Mouse (Mus musculus): ENCODE measurements around the gene Entpd7. TPM values are rescaled to one million over a fixed set of nuclear protein-coding genes. Genes with fewer than 3 reads are reported as not detected.
A peak's percentile ranks its signal among the peaks of the same experiment; 100 is the strongest.

The Entpd7 gene
- polyA plus RNA-seq, 1 experiment from 2014 or later, result 8.0 TPM

DNA sequence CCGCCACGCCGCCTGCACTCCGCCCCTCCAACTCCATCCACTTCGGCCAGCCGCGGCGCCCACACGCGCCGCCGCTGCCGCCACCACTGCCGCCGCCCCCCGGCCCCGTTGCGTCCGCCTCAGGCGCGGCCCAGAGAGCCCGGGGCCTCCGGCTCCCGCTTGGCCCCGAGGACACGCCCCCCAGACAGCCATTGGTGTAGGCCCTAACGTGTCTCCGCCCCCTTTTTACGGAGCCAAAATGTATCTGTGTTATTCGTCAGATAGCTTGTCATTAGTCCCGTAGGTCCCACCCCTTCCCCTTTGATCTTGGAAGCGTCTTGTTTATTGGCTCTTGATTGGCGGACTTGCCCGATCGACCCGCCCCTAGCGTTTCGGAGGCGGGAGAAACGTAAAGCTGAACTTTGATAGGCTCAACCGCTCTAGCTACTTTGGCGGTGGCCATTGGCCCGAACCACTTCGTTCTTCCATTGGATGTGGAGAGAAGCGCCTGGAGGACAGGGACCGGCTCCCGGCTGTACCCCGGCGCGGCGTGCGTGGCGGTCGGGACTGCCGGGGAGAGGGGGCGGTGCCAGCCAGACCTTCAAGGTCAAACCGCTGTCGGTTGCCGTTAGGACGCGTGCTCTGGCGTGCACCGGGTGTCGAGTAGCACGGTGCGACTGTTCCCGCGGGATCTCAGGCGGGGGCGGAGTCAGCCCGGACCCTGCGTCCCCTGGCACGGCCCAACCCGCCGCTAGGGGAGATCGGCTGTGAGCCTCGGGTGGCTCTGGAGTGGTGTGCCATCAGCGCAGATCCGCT, 14.5 kb upstream of the Entpd7 start, which contains the start of gene Slc25a28:
Gene Slc25a28, minus strand, starts transcription at position 152 of the 795 bp plus-strand sequence.
- Histone ChIP-seq H3K4me2 (peak within 1 kb of the TSS; percentile 87), H3K9me3 (replicated peaks) (no peaks in the 10 kb centered on the region), H3K9ac (peak within 1 kb of the TSS; percentile 85), H3K4me3 (peak within 1 kb of the TSS; percentile 96), H3K4me1 (replicated peaks) (peaks cover 21% of the 10 kb centered on the region), H3K27me3 (replicated peaks) (peaks cover 4% of the 10 kb centered on the region; the same call in 1 of the 2 replicates), H3K27ac (ENCODE audit: poor library complexity, severe bottlenecking) (peak within 1 kb of the TSS; percentile 94), H3K36me3 (no peaks in the 10 kb centered on the region)
- peak; percentile 97 for ATAC-seq (ENCODE audit: insufficient number of reproducible peaks, low FRiP score)
- WGBS, result under 1% methylated on average over 78 of the region's 79 CpGs

DNA sequence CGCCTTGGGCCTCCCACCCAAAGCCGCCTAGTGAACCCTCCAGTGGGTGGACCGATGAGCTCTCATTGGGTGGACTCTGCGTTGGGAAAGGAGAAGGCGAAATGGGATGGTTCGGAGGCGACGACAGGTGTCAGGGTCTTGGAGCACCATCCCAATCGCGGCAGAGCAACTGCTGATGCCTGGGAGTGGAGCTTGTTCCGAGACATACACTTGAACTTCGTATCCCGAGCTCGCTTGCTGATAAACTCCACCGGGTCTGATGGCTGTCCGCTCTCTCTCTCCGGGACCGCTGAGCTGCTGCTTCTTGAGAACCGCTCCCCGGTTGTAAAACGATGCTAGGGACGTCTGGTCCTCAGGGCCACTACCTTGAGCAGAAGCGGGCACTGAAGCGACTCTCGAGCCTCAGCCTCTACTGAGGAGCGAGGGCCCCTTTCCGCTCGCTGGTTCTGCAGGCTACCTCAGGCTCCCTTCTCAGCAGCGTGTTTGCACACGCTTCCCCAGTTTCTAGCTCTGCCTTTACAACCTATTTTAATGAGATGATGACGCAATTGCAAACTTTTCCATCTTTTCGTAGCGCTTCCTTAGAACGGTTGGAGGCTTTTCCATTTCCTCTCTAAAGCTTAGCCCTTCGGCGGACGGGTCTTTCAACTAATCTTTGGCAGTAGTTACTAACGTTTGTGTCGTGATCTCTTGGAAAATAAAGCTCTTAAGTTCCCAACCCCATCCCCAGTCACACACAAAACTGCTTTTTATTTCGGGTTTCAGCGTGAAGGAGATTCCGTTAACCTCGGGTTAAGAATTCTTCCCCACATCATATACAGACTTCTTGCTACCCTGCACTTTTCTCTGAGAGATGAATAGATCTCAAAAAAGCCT, 13.7 kb upstream of the Entpd7 start:
- Histone ChIP-seq H3K36me3 (no peaks in the 10 kb centered on the region), H3K9ac (peak overlapping the region; percentile 72), H3K4me1 (replicated peaks) (peaks cover 21% of the 10 kb centered on the region), H3K27ac (ENCODE audit: poor library complexity, severe bottlenecking) (peak overlapping the region; percentile 94), H3K4me3 (peak overlapping the region; percentile 63), H3K9me3 (replicated peaks) (no peaks in the 10 kb centered on the region), H3K4me2 (peak overlapping the region; percentile 87), H3K27me3 (replicated peaks) (peaks cover 5% of the 10 kb centered on the region; the same call in 1 of the 2 replicates)
- no peak for ATAC-seq (ENCODE audit: insufficient number of reproducible peaks, low FRiP score)
- 2% methylated on average over 43 of the region's 43 CpGs for WGBS

DNA sequence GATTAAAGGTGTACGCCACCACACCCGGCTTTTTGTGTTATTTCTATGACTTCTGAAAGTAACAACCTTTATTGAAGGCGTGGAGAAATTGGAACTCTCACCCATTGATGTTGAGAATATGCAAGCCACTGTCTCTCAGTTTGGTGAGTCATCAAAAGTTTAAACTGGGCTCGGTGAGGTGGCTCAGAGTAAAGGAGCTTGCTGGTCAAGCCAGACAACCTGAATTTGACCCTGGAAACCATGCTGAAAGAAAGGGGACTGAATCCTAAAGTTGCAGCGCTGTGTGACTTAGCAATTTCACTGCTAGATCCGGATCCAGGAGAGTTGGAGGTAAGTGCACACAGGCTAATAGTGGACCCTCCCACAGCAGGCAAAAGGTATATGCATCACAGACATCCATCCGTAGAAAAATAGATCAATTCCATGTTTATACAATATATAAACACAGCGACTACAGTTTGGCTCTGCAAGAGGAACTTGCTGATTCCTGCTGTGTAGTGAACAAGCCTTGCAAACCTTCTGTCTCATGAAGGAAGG, 10.9 kb upstream of the Entpd7 start:
- H3K4me3 ChIP-seq, result no peak overlapping the region
- H3K27me3 ChIP-seq (replicated peaks), result peaks cover 15% of the 10 kb centered on the region; the same call in 1 of the 2 replicates
- H3K9ac ChIP-seq, result no peak overlapping the region
- H3K27ac ChIP-seq (ENCODE audit: poor library complexity, severe bottlenecking), result no peak overlapping the region
- 77% methylated on average over 8 of the region's 8 CpGs for WGBS
- no peaks in the 10 kb centered on the region for H3K9me3 ChIP-seq (replicated peaks)
- no peaks in the 10 kb centered on the region for H3K36me3 ChIP-seq
- no peak overlapping the region for H3K4me2 ChIP-seq
- ATAC-seq (ENCODE audit: insufficient number of reproducible peaks, low FRiP score), result no peak
- H3K4me1 ChIP-seq (replicated peaks), result peaks cover 8% of the 10 kb centered on the region; the same call in 1 of the 2 replicates

DNA sequence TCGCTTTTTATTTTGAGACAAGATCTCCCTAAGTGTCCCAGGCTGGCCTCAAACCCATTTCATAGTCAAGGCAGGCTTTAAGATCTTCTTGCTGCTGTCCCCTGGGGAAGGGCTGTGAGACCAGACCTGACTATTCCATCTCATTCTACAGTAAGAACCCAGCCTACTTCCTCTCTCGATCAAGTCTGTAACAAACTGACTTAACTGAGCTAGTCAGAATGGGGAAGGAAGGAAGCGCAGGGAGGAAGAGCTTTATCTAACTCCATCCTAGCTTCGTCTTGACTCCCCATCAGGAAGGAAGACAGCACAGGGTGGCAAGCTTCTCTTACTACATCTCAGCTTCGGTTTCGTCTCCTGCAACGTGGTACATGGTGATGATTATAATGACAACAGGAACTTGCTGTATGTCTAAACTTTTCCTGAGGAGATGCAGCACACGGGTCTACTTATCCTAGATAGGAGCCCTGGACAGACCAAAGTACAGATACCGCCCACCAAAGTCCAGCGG, 9.9 kb upstream of the Entpd7 start:
- Histone ChIP-seq H3K4me3 (no peak overlapping the region), H3K36me3 (no peaks in the 10 kb centered on the region), H3K4me2 (no peak overlapping the region), H3K9ac (no peak overlapping the region), H3K4me1 (replicated peaks) (peaks cover 8% of the 10 kb centered on the region; the same call in 1 of the 2 replicates), H3K27me3 (replicated peaks) (peaks cover 21% of the 10 kb centered on the region; the same call in 1 of the 2 replicates), H3K9me3 (replicated peaks) (no peaks in the 10 kb centered on the region), H3K27ac (ENCODE audit: poor library complexity, severe bottlenecking) (no peak overlapping the region)
- 61% methylated on average over 10 of the region's 10 CpGs for WGBS
- ATAC-seq (ENCODE audit: insufficient number of reproducible peaks, low FRiP score), result no peak

DNA sequence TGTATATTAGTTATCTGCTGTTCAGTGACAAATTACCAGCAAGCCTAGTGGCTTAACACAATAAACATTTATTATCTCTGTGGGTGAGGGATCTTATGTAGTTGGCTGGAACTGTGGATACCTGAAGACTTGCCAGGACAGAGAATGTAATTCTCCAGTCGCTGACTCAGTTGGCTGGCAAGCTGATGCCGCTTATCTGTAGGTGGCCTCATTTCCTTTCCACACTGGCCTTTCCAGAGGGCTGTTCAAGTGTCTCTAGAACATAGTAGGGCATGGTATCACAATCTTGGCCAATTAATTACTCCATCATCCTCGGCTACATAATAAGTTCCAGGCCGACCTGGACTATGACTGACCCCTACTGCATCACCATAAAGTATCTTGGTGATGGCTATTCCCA, 7.9 kb upstream of the Entpd7 start:
- H3K4me2 ChIP-seq, result no peak overlapping the region
- H3K36me3 ChIP-seq, result no peaks in the 10 kb centered on the region
- no peak overlapping the region for H3K4me3 ChIP-seq
- ATAC-seq (ENCODE audit: insufficient number of reproducible peaks, low FRiP score), result no peak
- no peak overlapping the region for H3K9ac ChIP-seq
- peaks cover 21% of the 10 kb centered on the region; the same call in 1 of the 2 replicates for H3K27me3 ChIP-seq (replicated peaks)
- peaks cover 3% of the 10 kb centered on the region; the same call in 1 of the 2 replicates for H3K4me1 ChIP-seq (replicated peaks)
- H3K27ac ChIP-seq (ENCODE audit: poor library complexity, severe bottlenecking), result no peak overlapping the region
- WGBS, result 74% methylated on average over 4 of the region's 4 CpGs
- no peaks in the 10 kb centered on the region for H3K9me3 ChIP-seq (replicated peaks)

DNA sequence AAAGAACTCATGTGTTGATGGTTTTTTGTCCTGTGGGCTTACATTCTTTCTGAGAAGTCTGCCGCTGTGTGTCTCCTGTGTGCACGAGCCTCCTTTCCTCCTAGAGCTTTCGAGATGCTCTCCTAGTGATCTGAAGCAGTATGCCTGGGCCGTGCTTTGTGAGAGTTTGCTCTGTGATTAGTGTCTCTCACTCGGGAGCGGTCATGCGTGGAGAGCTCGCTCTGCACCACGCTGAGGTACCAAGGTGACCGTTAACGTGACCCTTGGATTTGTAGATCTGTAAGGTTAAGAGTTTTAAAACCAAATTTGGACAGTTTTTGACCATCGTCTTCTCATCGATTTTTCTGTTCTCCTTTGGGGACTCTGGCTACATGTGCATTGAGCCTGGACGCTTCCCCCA, 3.3 kb downstream of the Entpd7 start:
- no peak overlapping the region for H3K9ac ChIP-seq
- H3K27ac ChIP-seq (ENCODE audit: poor library complexity, severe bottlenecking), result no peak overlapping the region
- 91% methylated on average over 14 of the region's 14 CpGs for WGBS
- H3K9me3 ChIP-seq (replicated peaks), result no peaks in the 10 kb centered on the region
- H3K4me2 ChIP-seq, result no peak overlapping the region
- peaks cover 20% of the 10 kb centered on the region for H3K36me3 ChIP-seq
- peaks cover 6% of the 10 kb centered on the region; the same call in 1 of the 2 replicates for H3K4me1 ChIP-seq (replicated peaks)
- no peak for ATAC-seq (ENCODE audit: insufficient number of reproducible peaks, low FRiP score)
- H3K4me3 ChIP-seq, result no peak overlapping the region
- H3K27me3 ChIP-seq (replicated peaks), result no peaks in the 10 kb centered on the region; the same call in 1 of the 2 replicates

DNA sequence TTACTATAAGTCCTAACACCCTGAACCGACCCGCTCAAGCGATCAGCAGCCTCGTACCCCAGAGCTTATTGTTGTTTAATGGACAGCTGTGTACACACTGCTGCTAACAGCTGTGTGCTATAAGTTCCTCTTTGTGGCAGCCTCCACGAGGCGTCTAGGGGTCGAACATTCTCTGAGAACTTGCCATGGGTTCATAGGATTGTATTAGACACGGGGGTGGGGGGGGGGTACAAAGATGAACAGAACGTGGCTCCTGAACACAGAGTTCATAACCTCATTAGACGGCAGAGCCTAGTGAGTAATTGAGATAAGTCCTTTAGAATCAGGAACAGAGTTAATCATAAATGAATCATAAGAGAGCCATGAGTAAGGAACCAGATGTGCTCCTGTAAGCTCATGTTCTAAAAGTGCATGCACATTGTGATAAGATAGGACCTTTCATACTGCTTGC, 6.1 kb downstream of the Entpd7 start:
- H3K4me1 ChIP-seq (replicated peaks), result 0 out of 2 replicates have a peak, but pooled peaks cover under 1% of the 10 kb centered on the region
- peaks cover 2% of the 10 kb centered on the region for H3K27me3 ChIP-seq (replicated peaks)
- H3K9ac ChIP-seq, result no peak overlapping the region
- peaks cover 28% of the 10 kb centered on the region for H3K36me3 ChIP-seq
- no peak overlapping the region for H3K27ac ChIP-seq (ENCODE audit: poor library complexity, severe bottlenecking)
- WGBS, result 73% methylated on average over 10 of the region's 10 CpGs
- H3K9me3 ChIP-seq (replicated peaks), result no peaks in the 10 kb centered on the region
- no peak for ATAC-seq (ENCODE audit: insufficient number of reproducible peaks, low FRiP score)
- H3K4me3 ChIP-seq, result no peak overlapping the region
- no peak overlapping the region for H3K4me2 ChIP-seq

DNA sequence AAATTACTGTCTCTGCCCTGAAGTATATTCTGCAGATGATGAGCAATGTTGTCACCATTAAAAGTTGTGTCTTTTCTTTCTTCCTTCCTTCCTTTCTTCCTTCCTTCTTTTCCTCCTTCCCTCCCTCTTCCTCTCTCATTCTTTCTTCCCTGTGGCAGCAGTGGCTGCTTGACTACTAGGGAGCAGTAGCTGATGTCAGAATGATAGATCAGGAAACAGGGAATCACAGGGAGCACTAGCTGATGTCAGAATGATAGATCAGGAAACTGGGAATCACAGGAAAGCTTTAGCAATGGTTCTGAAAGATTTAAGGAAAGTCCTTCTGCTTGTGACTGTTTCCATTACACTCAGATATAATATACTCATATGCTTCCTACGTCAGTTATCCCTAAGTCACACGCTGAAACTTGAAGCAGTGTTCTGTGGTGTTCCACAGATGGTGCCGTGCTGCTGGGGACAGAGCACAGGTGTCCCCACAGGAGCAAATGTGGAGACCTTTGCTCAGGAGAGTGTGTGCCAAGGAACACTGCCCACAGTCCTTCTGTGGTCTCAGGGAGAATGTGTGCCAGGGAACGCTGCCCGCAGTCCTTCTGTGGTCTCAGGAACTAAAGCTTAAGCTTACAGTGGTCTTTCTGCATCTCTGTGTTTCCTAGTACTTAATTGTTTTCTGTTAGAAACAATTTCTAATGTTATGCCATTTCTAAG, 8.3 kb downstream of the Entpd7 start:
- Histone ChIP-seq H3K9me3 (replicated peaks) (peaks cover 5% of the 10 kb centered on the region; the same call in 1 of the 2 replicates), H3K27me3 (replicated peaks) (peaks cover 4% of the 10 kb centered on the region), H3K27ac (ENCODE audit: poor library complexity, severe bottlenecking) (no peak overlapping the region), H3K4me2 (no peak overlapping the region), H3K9ac (no peak overlapping the region), H3K4me1 (replicated peaks) (no peaks in the 10 kb centered on the region), H3K36me3 (peaks cover 35% of the 10 kb centered on the region), H3K4me3 (no peak overlapping the region)
- ATAC-seq (ENCODE audit: insufficient number of reproducible peaks, low FRiP score), result no peak
- 88% methylated on average over 5 of the region's 5 CpGs for WGBS

DNA sequence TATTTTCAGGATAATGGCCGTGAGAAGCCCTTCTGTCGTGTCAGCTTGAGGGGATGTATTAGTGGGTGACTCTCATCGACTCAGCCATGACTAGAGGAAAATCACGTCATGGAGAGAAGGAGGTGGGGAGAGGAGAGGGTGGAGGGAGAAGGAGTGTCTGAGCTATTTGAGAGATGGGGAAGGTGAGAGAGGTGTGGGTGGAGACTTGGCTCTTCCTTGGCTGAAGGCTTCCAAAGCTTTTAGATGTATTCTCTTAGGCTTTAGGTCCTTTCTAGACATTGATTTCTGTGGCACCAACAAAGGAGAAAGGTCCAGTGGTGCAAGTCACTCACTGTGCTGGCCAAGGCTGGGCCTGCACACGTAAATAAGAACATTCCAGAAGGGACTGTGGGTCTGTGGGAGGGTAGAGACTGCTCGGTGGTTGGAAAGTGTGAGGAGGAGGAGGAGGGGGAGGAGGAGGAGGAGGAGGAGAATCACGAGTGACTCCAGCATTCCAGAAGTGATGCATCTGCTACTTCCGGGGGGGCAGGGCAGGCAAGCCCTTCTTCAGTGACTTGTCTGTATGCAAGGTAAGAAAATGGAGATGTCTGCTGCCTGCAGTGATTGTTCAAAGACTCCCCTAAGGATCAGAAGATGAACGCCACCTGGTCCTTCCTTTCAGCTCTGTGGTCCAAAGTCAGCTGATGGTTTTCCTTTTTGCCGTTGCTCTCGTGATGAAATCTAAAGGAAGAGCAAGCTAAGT, 9.7 kb downstream of the Entpd7 start:
- H3K4me3 ChIP-seq, result no peak overlapping the region
- H3K27me3 ChIP-seq (replicated peaks), result peaks cover 4% of the 10 kb centered on the region
- H3K36me3 ChIP-seq, result peaks cover 37% of the 10 kb centered on the region
- ATAC-seq (ENCODE audit: insufficient number of reproducible peaks, low FRiP score), result no peak
- no peak overlapping the region for H3K4me2 ChIP-seq
- H3K9ac ChIP-seq, result no peak overlapping the region
- H3K4me1 ChIP-seq (replicated peaks), result no peaks in the 10 kb centered on the region
- WGBS, result 72% methylated on average over 10 of the region's 11 CpGs
- no peak overlapping the region for H3K27ac ChIP-seq (ENCODE audit: poor library complexity, severe bottlenecking)
- H3K9me3 ChIP-seq (replicated peaks), result peaks cover 5% of the 10 kb centered on the region; the same call in 1 of the 2 replicates

DNA sequence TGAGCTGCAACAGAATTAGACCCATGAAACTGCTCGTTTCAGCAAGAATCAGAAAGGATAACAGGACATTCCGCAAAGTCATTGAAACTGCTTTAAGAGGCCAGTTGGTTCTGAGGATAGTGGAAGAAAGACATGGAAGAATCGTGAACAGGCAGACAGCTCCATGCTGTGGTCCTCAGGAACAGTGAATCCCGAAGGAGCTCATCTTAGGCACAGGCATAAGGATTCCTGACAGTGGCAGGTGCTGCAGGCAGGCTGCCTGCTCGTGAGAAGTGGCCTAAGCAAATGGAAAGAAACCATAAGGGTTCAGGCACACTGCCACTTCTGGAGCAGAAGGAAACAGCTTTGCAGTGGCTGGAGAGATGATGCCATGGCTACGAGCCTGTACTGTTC, 10.3 kb downstream of the Entpd7 start:
- Histone ChIP-seq H3K4me1 (replicated peaks) (no peaks in the 10 kb centered on the region), H3K36me3 (peaks cover 42% of the 10 kb centered on the region), H3K9me3 (replicated peaks) (peaks cover 5% of the 10 kb centered on the region; the same call in 1 of the 2 replicates), H3K4me2 (no peak overlapping the region), H3K27me3 (replicated peaks) (peaks cover 5% of the 10 kb centered on the region), H3K4me3 (no peak overlapping the region), H3K9ac (no peak overlapping the region), H3K27ac (ENCODE audit: poor library complexity, severe bottlenecking) (no peak overlapping the region)
- 86% methylated on average over 6 of the region's 6 CpGs for WGBS
- no peak for ATAC-seq (ENCODE audit: insufficient number of reproducible peaks, low FRiP score)
